Mouse (Mus musculus): Measurements from ENCODE around the gene Olfr59.

The Olfr59 gene

GRCm38 (mm10) chr11:74283436-74283835 is at the start of gene Olfr59:
Gene Olfr59 (plus strand): TSS chr11:74283736.
- no peak for DNase-seq (ENCODE audit: low spot score)

GRCm38 (mm10) chr11:74241201-74241600 is 42.3 kb upstream of the Olfr59 start:
- DNase-seq (ENCODE audit: low spot score) = no peak

- DNase-seq (ENCODE audit: low spot score) = no peak
Observed at GRCm38 (mm10) chr11:74259508-74259907, 24.0 kb upstream of the Olfr59 start, which contains the start of gene Olfr406. Gene Olfr406 (plus strand): TSS chr11:74259808.

- DNase-seq (ENCODE audit: low spot score) = no peak
Observed at GRCm38 (mm10) chr11:74287256-74287655, 3.7 kb downstream of the Olfr59 start.

- DNase-seq (ENCODE audit: low spot score) = no peak
Observed at GRCm38 (mm10) chr11:74326044-74326443, 42.5 kb downstream of the Olfr59 start.

- DNase-seq (ENCODE audit: low spot score) = no peak
Observed at GRCm38 (mm10) chr11:74328781-74329180, 45.2 kb downstream of the Olfr59 start.

GRCm38 (mm10) chr11:74337931-74338330 is 54.4 kb downstream of the Olfr59 start, which contains the start of gene Olfr410:
Gene Olfr410 (minus strand): TSS chr11:74338031.
- no peak for DNase-seq (ENCODE audit: low spot score)

All from urinary bladder, postnatal 10 days (tissue).